26 mouse cellular contexts compared by ENCODE assay signal in genomic region chr16:55312106-55312505, GRCm38 (mm10). TPM values are rescaled to one million over a fixed set of nuclear protein-coding genes. Genes with fewer than 3 reads are reported as not detected.
DNase-seq lines count a peak whose midpoint lies in the region; ATAC-seq and TF ChIP-seq lines count a peak whose summit lies in the region.
"Had no signal": no experiment of that assay in that cellular context is flagged by ENCODE, and none has a peak within 500 bp of the region (broad histone marks: within the 10 kb centered on the region; RNA-seq: fewer than 3 reads in every experiment).

No protein-coding gene starts in this region.

- H3K9ac ChIP-seq in embryonic facial prominence, embryonic 12.5 days: no peak overlapping the region
- H3K9ac ChIP-seq in midbrain, embryonic 11.5 days (ENCODE audit: low read length): no peak overlapping the region

- no peak overlapping the region for H3K4me3 ChIP-seq in embryonic facial prominence, embryonic 12.5 days
- no peak overlapping the region for H3K4me3 ChIP-seq in embryonic facial prominence, embryonic 10.5 days
- no peak overlapping the region for H3K4me3 ChIP-seq in layer of hippocampus, adult 2 months
- H3K4me3 ChIP-seq in midbrain, embryonic 11.5 days (ENCODE audit: low read depth, low read length): no peak overlapping the region
- no peak overlapping the region for H3K4me3 ChIP-seq in midbrain, embryonic 10.5 days

- H3K4me1 ChIP-seq in embryonic facial prominence, embryonic 12.5 days: no peaks in the 10 kb centered on the region
- no peaks in the 10 kb centered on the region for H3K4me1 ChIP-seq in embryonic facial prominence, embryonic 10.5 days
- H3K4me1 ChIP-seq in midbrain, embryonic 11.5 days (ENCODE audit: control insufficient read depth, insufficient read depth, low read length): no peaks in the 10 kb centered on the region
- H3K4me1 ChIP-seq in midbrain, embryonic 10.5 days: peaks cover 10% of the 10 kb centered on the region

- intact Hi-C loops in heart, postnatal 10 days (cut with DNase I): no loop called here

- H3K27me3 ChIP-seq in embryonic facial prominence, embryonic 12.5 days: no peaks in the 10 kb centered on the region
- H3K27me3 ChIP-seq in embryonic facial prominence, embryonic 10.5 days (replicated peaks; ENCODE audit: low read depth, poor library complexity, severe bottlenecking): no peaks in the 10 kb centered on the region
- H3K27me3 ChIP-seq in midbrain, embryonic 11.5 days (ENCODE audit: control insufficient read depth, insufficient read depth, low read length): no peaks in the 10 kb centered on the region
- no peaks in the 10 kb centered on the region for H3K27me3 ChIP-seq in midbrain, embryonic 10.5 days (ENCODE audit: low read depth, poor library complexity, severe bottlenecking)
- H3K27me3 ChIP-seq: CH12.LX, Patski had no signal

- no peak for TF ChIP-seq CTCF in layer of hippocampus, adult 2 months (conservative IDR thresholded peaks at IDR 0.05)

- WGBS in embryonic facial prominence, embryonic 12.5 days: 87% methylated on average over 3 of the region's 3 CpGs
- WGBS in embryonic facial prominence, embryonic 10.5 days: 86% methylated on average over 3 of the region's 3 CpGs
- 85% methylated on average over 3 of the region's 3 CpGs for WGBS in midbrain, embryonic 11.5 days
- 98% methylated on average over 3 of the region's 3 CpGs for WGBS in midbrain, embryonic 10.5 days

- peak overlapping the region; percentile 23; the same call in 1 of the 2 replicates for H3K27ac ChIP-seq in embryonic facial prominence, embryonic 12.5 days
- H3K27ac ChIP-seq in embryonic facial prominence, embryonic 10.5 days (replicated peaks): no peak overlapping the region
- H3K27ac ChIP-seq in layer of hippocampus, adult 2 months: peak overlapping the region; percentile 21; the same call in 1 of the 2 replicates
- H3K27ac ChIP-seq in midbrain, embryonic 11.5 days (ENCODE audit: low read depth, low read length): no peak overlapping the region
- H3K27ac ChIP-seq in midbrain, embryonic 10.5 days (replicated peaks): no peak overlapping the region

- H3K4me2 ChIP-seq in embryonic facial prominence, embryonic 12.5 days (replicated peaks): no peak overlapping the region
- H3K4me2 ChIP-seq in midbrain, embryonic 11.5 days: no peak overlapping the region

- DNase-seq in embryonic facial prominence, embryonic 10.5 days (ENCODE audit: low spot score): no peak
- peak; percentile 74 for DNase-seq in heart, adult 11 months
- no peak for DNase-seq in heart, postnatal 10 days
- DNase-seq in layer of hippocampus, adult 2 months (ENCODE audit: low spot score in 2 of 2): no peak
- DNase-seq in layer of hippocampus, adult 11-12 months (ENCODE audit: low spot score): no peak
- peak; percentile 67 for DNase-seq in midbrain, embryonic 11.5 days (ENCODE audit: low spot score, missing footprints)
- DNase-seq in midbrain, embryonic 10.5 days (ENCODE audit: low spot score): no peak
- DNase-seq: adrenal gland, adult 2 months; adrenal gland, adult 8-10 months; adrenal gland, postnatal 10 days; adrenal gland, postnatal 14 days; adrenal gland, postnatal 25 days; adrenal gland, postnatal 36 days; B cell, adult 2 months; cerebellum, adult 11 months; cerebellum, adult 11-12 months had no signal

- ATAC-seq in embryonic facial prominence, embryonic 12.5 days (ENCODE audit: insufficient number of reproducible peaks, insufficient read depth, low FRiP score, low TSS enrichment): no peak
- ATAC-seq in midbrain, embryonic 11.5 days (ENCODE audit: low FRiP score): no peak
- ATAC-seq: activated CD4-positive, CD25-positive, alpha-beta regulatory T cell, adult 4 months; CD4-positive, CD25-positive, alpha-beta regulatory T cell, adult 4 months; Patski had no signal

- H3K36me3 ChIP-seq in embryonic facial prominence, embryonic 12.5 days: no peaks in the 10 kb centered on the region
- H3K36me3 ChIP-seq in embryonic facial prominence, embryonic 10.5 days (replicated peaks): no peaks in the 10 kb centered on the region
- no peaks in the 10 kb centered on the region for H3K36me3 ChIP-seq in midbrain, embryonic 11.5 days (ENCODE audit: control insufficient read depth, insufficient read depth, low read length)
- H3K36me3 ChIP-seq in midbrain, embryonic 10.5 days: no peaks in the 10 kb centered on the region
- H3K36me3 ChIP-seq: G1E had no signal

- no peaks in the 10 kb centered on the region for H3K9me3 ChIP-seq in embryonic facial prominence, embryonic 12.5 days
- no peaks in the 10 kb centered on the region for H3K9me3 ChIP-seq in embryonic facial prominence, embryonic 10.5 days
- H3K9me3 ChIP-seq in midbrain, embryonic 11.5 days (ENCODE audit: control insufficient read depth, low read length): no peaks in the 10 kb centered on the region
- H3K9me3 ChIP-seq in midbrain, embryonic 10.5 days (replicated peaks): no peaks in the 10 kb centered on the region
- H3K9me3 ChIP-seq: G1E had no signal

RNA-seq across cellular contexts. Expression of gene Zpld1, which starts 14.3 kb away (rescaled TPM):
- 2.4 and 3.2 TPM in 2 replicates for polyA plus RNA-seq in embryonic facial prominence, embryonic 12.5 days (2016; fragmentation: Nextera tagmentation; extraction: Ambion mirVana)
- 0.13 and 0.34 TPM in 2 replicates for polyA plus RNA-seq in embryonic facial prominence, embryonic 10.5 days (2016; fragmentation: Nextera tagmentation; extraction: Ambion mirVana)
- not detected for total RNA-seq in heart, postnatal 10 days (2021)
- total RNA-seq in layer of hippocampus, adult 2 months (2021): under 1 TPM; 0.59 to 0.71 TPM
- polyA plus RNA-seq in midbrain, embryonic 11.5 days (2014; fragmentation: Nextera tagmentation; extraction: Ambion mirVana): 0.11 and 0.41 TPM in 2 replicates
- 0.07 and 0.10 TPM in 2 replicates for polyA plus RNA-seq in midbrain, embryonic 10.5 days (2016; fragmentation: Nextera tagmentation; extraction: Ambion mirVana)
- total RNA-seq: adrenal gland, adult 18-20 months; adrenal gland, adult 2 months; adrenal gland, adult 8-10 months; adrenal gland, postnatal 10 days; adrenal gland, postnatal 14 days; adrenal gland, postnatal 25 days; adrenal gland, postnatal 36 days; CH12.LX; ES-E14; G1E; MEL had no signal
- polyA plus RNA-seq: activated CD4-positive, CD25-positive, alpha-beta regulatory T cell, adult 4 months; adrenal gland, adult 2 months; C2C12; CD4-positive, CD25-positive, alpha-beta regulatory T cell, adult 4 months; G1E had no signal

Comparison
In these comparisons a context has a peak if more than half of its experiments do, and no peak if none do; other contexts are left out.
1. H3K27ac ChIP-seq: peak in embryonic facial prominence, embryonic 12.5 days (single experiment) and layer of hippocampus, adult 2 months (single experiment); none in embryonic facial prominence, embryonic 10.5 days (single experiment), midbrain, embryonic 11.5 days (single experiment) and midbrain, embryonic 10.5 days (single experiment).
2. DNase-seq: peak in heart, adult 11 months (single experiment) and midbrain, embryonic 11.5 days (single experiment); none in embryonic facial prominence, embryonic 10.5 days (single experiment), heart, postnatal 10 days (0 of 2), layer of hippocampus, adult 2 months (0 of 2), layer of hippocampus, adult 11-12 months (single experiment) and midbrain, embryonic 10.5 days (single experiment).